Mouse (Mus musculus) myocyte (in vitro differentiated cells): ENCODE results near the gene Ankrd7. TPM values are rescaled to one million over a fixed set of nuclear protein-coding genes. Genes with fewer than 3 reads are reported as not detected.

Source experiments
- H3K27me3 ChIP-seq: one replicate; pipeline ENCODE4 v1.6.1; 2011; ENCODE audit not compliant: control insufficient read depth, insufficient read depth, insufficient read length
- H3K36me3 ChIP-seq: one replicate; pipeline ENCODE4 v1.6.1; 2011; ENCODE audit not compliant: control insufficient read depth, insufficient read depth
- H3K4me2 ChIP-seq: one replicate; pipeline ENCODE4 v1.6.1; 2011; ENCODE audit warnings: low read depth, control low read depth
- H3K4me3 ChIP-seq: one replicate; pipeline ENCODE4 v1.5.1; 2011; ENCODE audit warnings: mild to moderate bottlenecking, control low read depth, moderate library complexity
- H3K79me2 ChIP-seq: one replicate; pipeline ENCODE4 v1.6.1; 2011; ENCODE audit not compliant: control insufficient read depth, insufficient read depth
- H3ac ChIP-seq: one replicate; pipeline ENCODE4 v1.6.1; 2011; ENCODE audit not compliant: control insufficient read depth, insufficient read length
- CEBPB ChIP-seq: IDR thresholded peaks from 2 replicates; pipeline ENCODE4 v1.6.1; 2011; ENCODE audit warnings: mild to moderate bottlenecking, moderate library complexity; ENCODE audit not compliant: poor library complexity, insufficient read depth, severe bottlenecking
- E2F4 ChIP-seq: IDR thresholded peaks from one replicate; pipeline ENCODE4 v1.6.1; 2011; ENCODE audit warnings: mild to moderate bottlenecking, control low read depth, moderate library complexity; ENCODE audit not compliant: insufficient read depth
- MAX ChIP-seq: IDR thresholded peaks from one replicate; pipeline ENCODE4 v1.6.1; 2011; ENCODE audit warnings: low read depth, mild to moderate bottlenecking, control low read depth
- MYOD1 ChIP-seq, 3 experiments: IDR thresholded peaks; one replicate each; pipeline ENCODE4 v1.6.1; 2011; ENCODE audit warnings: control low read depth in 2 of 3, low read depth in 2 of 3, mild to moderate bottlenecking in 2 of 3, moderate library complexity in 1 of 3; ENCODE audit not compliant: insufficient read length in 2 of 3, control insufficient read depth in 1 of 3
- MYOG ChIP-seq, 3 experiments: IDR thresholded peaks; one replicate each; pipeline ENCODE4 v1.6.1; 2011; ENCODE audit warnings: control low read depth in 2 of 3, low read depth in 2 of 3, mild to moderate bottlenecking in 2 of 3; ENCODE audit not compliant: insufficient read length in 2 of 3, control insufficient read depth in 1 of 3, insufficient read depth in 1 of 3
- POLR2A ChIP-seq: IDR thresholded peaks from one replicate; pipeline ENCODE4 v1.6.1; 2011; ENCODE audit warnings: low read depth, mild to moderate bottlenecking, control low read depth, moderate library complexity; ENCODE audit not compliant: insufficient read length
- POLR2AphosphoS2 ChIP-seq: IDR thresholded peaks from one replicate; pipeline ENCODE4 v1.6.1; 2011; ENCODE audit warnings: low read depth, control low read depth; ENCODE audit not compliant: insufficient read length
- REST ChIP-seq: IDR thresholded peaks from one replicate; pipeline ENCODE4 v1.6.1; 2011; ENCODE audit warnings: mild to moderate bottlenecking, control low read depth, moderate library complexity; ENCODE audit not compliant: insufficient read depth, insufficient read length
- SRF ChIP-seq: IDR thresholded peaks from one replicate; pipeline ENCODE4 v1.6.1; 2011; ENCODE audit warnings: low read depth; ENCODE audit not compliant: control insufficient read depth, insufficient read length
- TCF12 ChIP-seq: IDR thresholded peaks from one replicate; pipeline ENCODE4 v1.6.1; 2011; ENCODE audit warnings: mild to moderate bottlenecking, control low read depth; ENCODE audit not compliant: poor library complexity, insufficient read depth, severe bottlenecking
- TCF3 ChIP-seq: IDR thresholded peaks from one replicate; pipeline ENCODE4 v1.6.1; 2011; ENCODE audit warnings: low read depth, control low read depth; ENCODE audit not compliant: insufficient read length
- USF1 ChIP-seq: IDR thresholded peaks from one replicate; pipeline ENCODE4 v1.6.1; 2011; ENCODE audit warnings: low read depth, mild to moderate bottlenecking, control low read depth, moderate library complexity
- polyA plus RNA-seq: library from polyadenylated mRNA; unstranded; fragments of >200 nt; fragmentation: generic; extraction: Trizol; gene quantifications from one replicate; pipeline ENCODE4 v1.2.1, GENCODE M21; 2012; ENCODE audit warnings: missing spikeins

The Ankrd7 gene
- polyA plus RNA-seq, 1 experiment = not detected

- H3ac ChIP-seq = no peak overlapping the region
- no peak overlapping the region for H3K4me2 ChIP-seq
Observed at GRCm38 (mm10) chr6:18894142-18894541, 28.0 kb downstream of the Ankrd7 start.

GRCm38 (mm10) chr6:18907173-18907572 lies 41.1 kb downstream of the Ankrd7 start:
- no peak overlapping the region for H3K4me3 ChIP-seq
- TF ChIP-seq CEBPB (no peak), MAX (no peak), POLR2AphosphoS2 (no peak), E2F4 (no peak), USF1 (no peak), REST (no peak), SRF (no peak), TCF3 (no peak), TCF12 (no peak), MYOD1 (IDR thresholded peaks at IDR 0.05; ENCODE audit: control insufficient read depth in 1 of 3, insufficient read length in 2 of 3, low read depth in 2 of 3) (no peak), MYOG (IDR thresholded peaks at IDR 0.05; ENCODE audit: control insufficient read depth in 1 of 3, insufficient read depth in 1 of 3, insufficient read length in 2 of 3, low read depth in 2 of 3) (no peak), POLR2A (no peak)
- no peaks in the 10 kb centered on the region for H3K27me3 ChIP-seq
- no peak overlapping the region for H3ac ChIP-seq
- no peak overlapping the region for H3K4me2 ChIP-seq
- no peaks in the 10 kb centered on the region for H3K36me3 ChIP-seq
- H3K79me2 ChIP-seq = no peaks in the 10 kb centered on the region

More at GRCm38 (mm10) chr6:18894142-18894541, 28.0 kb downstream of the Ankrd7 start:
- no peaks in the 10 kb centered on the region for H3K79me2 ChIP-seq
- TF ChIP-seq MAX (no peak), TCF12 (no peak), POLR2A (no peak), POLR2AphosphoS2 (no peak), MYOD1 (IDR thresholded peaks at IDR 0.05; ENCODE audit: control insufficient read depth in 1 of 3, insufficient read length in 2 of 3, low read depth in 2 of 3) (no peak), E2F4 (no peak), TCF3 (no peak)
- H3K36me3 ChIP-seq = no peaks in the 10 kb centered on the region
- no peaks in the 10 kb centered on the region for H3K27me3 ChIP-seq
- H3K4me3 ChIP-seq = no peak overlapping the region

- H3K79me2 ChIP-seq = no peaks in the 10 kb centered on the region
- H3K4me3 ChIP-seq = no peak overlapping the region
- no peak overlapping the region for H3K4me2 ChIP-seq
- no peaks in the 10 kb centered on the region for H3K36me3 ChIP-seq
- no peak for TF ChIP-seq TCF12
- no peak overlapping the region for H3ac ChIP-seq
- H3K27me3 ChIP-seq = no peaks in the 10 kb centered on the region
Observed at GRCm38 (mm10) chr6:18913179-18913578, 47.1 kb downstream of the Ankrd7 start.

GRCm38 (mm10) chr6:18916021-18916420 lies 49.9 kb downstream of the Ankrd7 start:
- Histone ChIP-seq H3K36me3 (no peaks in the 10 kb centered on the region), H3K79me2 (no peaks in the 10 kb centered on the region), H3K4me3 (no peak overlapping the region), H3K4me2 (no peak overlapping the region), H3K27me3 (no peaks in the 10 kb centered on the region), H3ac (no peak overlapping the region)
- TF ChIP-seq E2F4 = no peak
- TF ChIP-seq MAX = no peak
- TF ChIP-seq MYOD1 (IDR thresholded peaks at IDR 0.05; ENCODE audit: control insufficient read depth in 1 of 3, insufficient read length in 2 of 3, low read depth in 2 of 3) = no peak
- TF ChIP-seq TCF3 = no peak
- TF ChIP-seq CEBPB = no peak
- TF ChIP-seq POLR2A = no peak
- TF ChIP-seq USF1 = no peak
- TF ChIP-seq REST = no peak
- no peak for TF ChIP-seq TCF12

- no peaks in the 10 kb centered on the region for H3K27me3 ChIP-seq
- no peaks in the 10 kb centered on the region for H3K79me2 ChIP-seq
- H3K4me3 ChIP-seq = no peak overlapping the region
- H3K4me2 ChIP-seq = no peak overlapping the region
- H3K36me3 ChIP-seq = no peaks in the 10 kb centered on the region
- TF ChIP-seq USF1 (no peak), TCF3 (no peak), SRF (no peak), MAX (no peak), POLR2AphosphoS2 (no peak), E2F4 (no peak), TCF12 (no peak), REST (no peak), MYOG (IDR thresholded peaks at IDR 0.05; ENCODE audit: control insufficient read depth in 1 of 3, insufficient read depth in 1 of 3, insufficient read length in 2 of 3, low read depth in 2 of 3) (no peak), MYOD1 (IDR thresholded peaks at IDR 0.05; ENCODE audit: control insufficient read depth in 1 of 3, insufficient read length in 2 of 3, low read depth in 2 of 3) (no peak), CEBPB (no peak), POLR2A (no peak)
- H3ac ChIP-seq = no peak overlapping the region
Observed at GRCm38 (mm10) chr6:18916471-18916870, 50.4 kb downstream of the Ankrd7 start.

Other genes with a start within 250 kb of the Ankrd7 start
- gene Lsm8, start 17.7 kb upstream of the Ankrd7 start, polyA plus RNA-seq = 35.6 TPM